Mouse (Mus musculus): Measurements from ENCODE around the gene Vmn1r54.
"Not testable (repeated sequence)": the region's sequence is repeated elsewhere in the genome, so short reads cannot be mapped to it uniquely, and the experiment has no call there.

Vmn1r54 gene

GRCm38 (mm10) chr6:90246000-90246399 lies at the start of gene Vmn1r54:
Gene Vmn1r54, plus strand, starts transcription at chr6:90246300.
- no peak for DNase-seq

- DNase-seq = not testable (repeated sequence)
Observed at GRCm38 (mm10) chr6:90202493-90202892, 43.6 kb upstream of the Vmn1r54 start, which contains the start of gene V1ra8. Gene V1ra8, plus strand, starts transcription at chr6:90202793.

- DNase-seq = no peak
Observed at GRCm38 (mm10) chr6:90224338-90224737, 21.8 kb upstream of the Vmn1r54 start, which contains the start of gene Vmn1r53. Gene Vmn1r53, minus strand, starts transcription at chr6:90224438.

- DNase-seq = not testable (repeated sequence)
Observed at GRCm38 (mm10) chr6:90232114-90232513, 14.0 kb upstream of the Vmn1r54 start.

- DNase-seq = no peak
Observed at GRCm38 (mm10) chr6:90232681-90233080, 13.4 kb upstream of the Vmn1r54 start.

GRCm38 (mm10) chr6:90244019-90244418 lies 2.1 kb upstream of the Vmn1r54 start:
- no peak for DNase-seq

- peak; percentile 20 for DNase-seq
Observed at GRCm38 (mm10) chr6:90288265-90288664, 42.2 kb downstream of the Vmn1r54 start.

- no peak for DNase-seq
Observed at GRCm38 (mm10) chr6:90300919-90301318, 54.8 kb downstream of the Vmn1r54 start, which contains the start of gene BC048671. Gene BC048671, plus strand, starts transcription at chr6:90301219.

- DNase-seq = no peak
Observed at GRCm38 (mm10) chr6:90306315-90306975, 60.3 kb downstream of the Vmn1r54 start.

- no peak for DNase-seq
Observed at GRCm38 (mm10) chr6:90308839-90309778, 63.0 kb downstream of the Vmn1r54 start.

- DNase-seq = no peak
Observed at GRCm38 (mm10) chr6:90315961-90316360, 69.9 kb downstream of the Vmn1r54 start.

- DNase-seq = no peak
Observed at GRCm38 (mm10) chr6:90317510-90318258, 71.6 kb downstream of the Vmn1r54 start.

GRCm38 (mm10) chr6:90319019-90319418 lies 72.9 kb downstream of the Vmn1r54 start:
- DNase-seq = no peak

- DNase-seq = no peak
Observed at GRCm38 (mm10) chr6:90319475-90320191, 73.5 kb downstream of the Vmn1r54 start.

GRCm38 (mm10) chr6:90320429-90320828 lies 74.3 kb downstream of the Vmn1r54 start:
- DNase-seq = peak; percentile 14

Data from lung, postnatal 36 days (tissue).